Mouse (Mus musculus): ENCODE measurements around the gene Adora2a. TPM values are rescaled to one million over a fixed set of nuclear protein-coding genes. Genes with fewer than 3 reads are reported as not detected.
"Not testable (repeated sequence)": the region's sequence is repeated elsewhere in the genome, so short reads cannot be mapped to it uniquely, and the experiment has no call there.

The Adora2a gene
- total RNA-seq, 2 experiments from 2014 or later = 5.5 to 51.2 TPM

- DNase-seq (ENCODE audit: low spot score in 2 of 2) = no peak
- intact Hi-C loops (cut with DNase I) = no loop called here
Observed at GRCm38 (mm10) chr10:75337231-75337630, 20.6 kb downstream of the Adora2a start.

GRCm38 (mm10) chr10:75338852-75339251 is 22.2 kb downstream of the Adora2a start:
- no peak for DNase-seq (ENCODE audit: low spot score in 2 of 2)
- intact Hi-C loops (cut with DNase I) = no loop called here

DNA sequence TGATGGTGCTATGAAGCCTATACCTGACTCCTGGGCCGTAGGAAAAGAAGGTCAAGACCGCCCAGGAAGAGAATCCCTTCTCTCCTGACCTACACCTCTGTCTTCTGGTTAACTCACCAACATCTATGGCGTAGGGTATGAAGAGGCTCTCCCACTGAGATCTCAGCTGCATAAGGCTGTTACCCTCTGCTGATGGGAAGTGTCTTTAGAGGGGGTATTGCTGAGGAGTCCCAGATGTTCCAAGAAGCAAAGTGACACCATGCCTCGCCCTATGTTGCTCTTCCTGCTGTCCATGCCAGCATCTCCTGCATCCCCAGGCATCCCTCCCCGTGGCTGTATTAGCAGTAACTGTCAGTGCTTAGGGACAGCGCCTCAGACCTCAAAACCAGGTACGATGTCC is 22.7 kb downstream of the Adora2a start:
- intact Hi-C loops (cut with DNase I) = no loop called here

GRCm38 (mm10) chr10:75341936-75342335 is 25.3 kb downstream of the Adora2a start:
- intact Hi-C loops (cut with DNase I) = no loop called here
- no peak for DNase-seq (ENCODE audit: low spot score in 2 of 2)

More for the DNA sequence above, 22.7 kb downstream of the Adora2a start:
- no peak for DNase-seq (ENCODE audit: low spot score in 2 of 2)

GRCm38 (mm10) chr10:75344563-75344962 is 27.9 kb downstream of the Adora2a start:
- DNase-seq (ENCODE audit: low spot score in 2 of 2); intact Hi-C loops (cut with DNase I): not testable (repeated sequence)

DNA sequence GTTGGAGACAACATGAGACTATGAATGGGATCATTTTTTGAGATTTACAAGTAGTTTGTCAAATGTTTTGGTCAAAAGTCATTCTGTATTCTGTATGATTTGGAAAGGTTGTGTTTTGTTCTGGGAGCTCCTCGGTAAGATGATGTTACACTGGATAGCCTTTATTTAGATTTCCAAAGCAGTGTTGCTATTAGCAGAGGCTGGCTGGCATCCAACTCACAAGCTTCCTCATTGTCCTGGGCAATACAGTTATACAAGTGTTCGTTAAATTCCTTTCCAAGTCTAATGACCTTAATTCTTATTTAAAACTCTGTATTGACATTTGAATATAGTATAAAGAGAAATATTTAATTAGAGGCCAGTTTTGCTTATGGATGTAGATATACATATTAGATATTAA is 28.6 kb downstream of the Adora2a start:
- intact Hi-C loops (cut with DNase I) = no loop called here
- no peak for DNase-seq (ENCODE audit: low spot score in 2 of 2)

DNA sequence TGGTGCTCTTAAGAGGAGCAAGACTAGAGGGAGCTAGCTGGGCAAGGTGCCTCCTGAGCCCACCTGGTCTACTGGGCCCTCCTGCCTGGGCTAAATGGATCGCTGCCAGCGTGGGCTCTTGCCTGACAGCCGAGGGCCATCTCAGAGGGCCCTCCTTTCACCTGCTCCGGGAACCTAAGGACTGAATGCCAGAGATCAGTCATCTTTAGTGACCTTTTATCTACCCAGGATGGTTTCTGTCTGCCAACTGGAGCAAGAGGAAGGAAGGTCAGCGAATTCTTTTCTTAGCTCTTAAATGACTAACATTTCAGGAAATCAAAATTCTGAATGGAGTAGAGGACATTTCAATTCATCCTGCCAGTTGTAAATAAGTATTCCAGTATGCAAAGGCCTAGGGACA is 33.9 kb downstream of the Adora2a start:
- no peak for DNase-seq (ENCODE audit: low spot score in 2 of 2)
- intact Hi-C loops (cut with DNase I) = no loop called here

GRCm38 (mm10) chr10:75352541-75352940 is 35.9 kb downstream of the Adora2a start:
- DNase-seq (ENCODE audit: low spot score in 2 of 2) = no peak
- intact Hi-C loops (cut with DNase I) = no loop called here

GRCm38 (mm10) chr10:75353838-75354241 is 37.2 kb downstream of the Adora2a start:
- intact Hi-C loops (cut with DNase I); DNase-seq (ENCODE audit: low spot score in 2 of 2): not testable (repeated sequence)

GRCm38 (mm10) chr10:75355341-75355740 is 38.7 kb downstream of the Adora2a start:
- no peak for DNase-seq (ENCODE audit: low spot score in 2 of 2)
- intact Hi-C loops (cut with DNase I) = no loop called here

DNA sequence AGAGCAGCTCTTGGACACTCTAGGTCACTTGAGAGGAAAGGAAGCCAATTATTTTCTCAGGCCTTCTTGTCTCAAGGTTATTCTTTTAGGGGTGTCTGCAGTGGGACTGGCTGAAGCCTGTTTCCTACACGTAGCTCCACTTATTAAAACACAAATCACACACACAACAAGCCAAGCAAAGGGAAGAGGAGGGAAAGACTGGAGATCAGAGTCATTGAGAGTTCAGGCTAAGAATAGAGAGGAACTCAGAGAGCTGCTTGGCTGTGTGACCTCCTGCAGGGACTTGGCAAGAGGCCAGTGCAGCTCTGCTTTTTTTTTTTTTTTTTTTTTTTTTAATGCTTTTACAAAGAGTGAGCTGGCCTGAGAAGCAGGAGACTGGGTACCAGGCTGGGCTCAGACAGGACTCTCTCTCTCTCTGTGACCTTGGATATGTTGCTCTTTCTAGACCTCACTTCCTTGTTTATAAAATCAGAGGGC is 47.6 kb downstream of the Adora2a start:
- intact Hi-C loops (cut with DNase I) = not testable (repeated sequence)

GRCm38 (mm10) chr10:75364796-75365195 is 48.1 kb downstream of the Adora2a start:
- no peak for DNase-seq (ENCODE audit: low spot score in 2 of 2)

More for the DNA sequence above, 47.6 kb downstream of the Adora2a start:
- DNase-seq (ENCODE audit: low spot score in 2 of 2) = peak in 1 of 2 experiments; percentile 12

DNA sequence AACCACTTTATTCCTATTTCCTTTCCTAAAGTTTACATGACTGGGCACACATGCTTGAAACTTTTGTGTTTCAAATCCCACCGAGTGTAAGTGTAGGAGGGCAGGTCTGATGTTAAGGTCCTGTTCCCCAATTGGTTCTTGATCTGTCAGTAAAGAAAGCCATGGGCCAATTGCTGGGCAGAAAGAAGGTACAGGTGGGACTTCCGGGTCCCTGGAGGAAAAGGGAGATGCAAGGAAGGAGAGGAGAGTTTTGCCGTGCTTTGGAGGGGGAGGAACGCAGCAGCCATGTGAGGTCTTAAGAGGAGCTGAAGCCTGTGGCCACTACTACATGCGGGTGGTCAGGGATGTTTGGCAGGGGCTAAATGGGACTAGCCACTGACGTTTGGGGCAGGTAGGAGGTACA is 48.6 kb downstream of the Adora2a start:
- intact Hi-C loops (cut with DNase I) = no loop called here
- DNase-seq (ENCODE audit: low spot score in 2 of 2) = no peak

More at GRCm38 (mm10) chr10:75364796-75365195, 48.1 kb downstream of the Adora2a start:
- intact Hi-C loops (cut with DNase I) = no loop called here

GRCm38 (mm10) chr10:75373655-75374351 is 57.1 kb downstream of the Adora2a start:
- peak in 1 of 2 experiments; percentile 16 for DNase-seq (ENCODE audit: low spot score in 2 of 2)
- intact Hi-C loops (cut with DNase I) = loop anchor here (1.0 kb wide), 1 partner anchor 28 kb away; no protein-coding TSS in a partner anchor

DNA sequence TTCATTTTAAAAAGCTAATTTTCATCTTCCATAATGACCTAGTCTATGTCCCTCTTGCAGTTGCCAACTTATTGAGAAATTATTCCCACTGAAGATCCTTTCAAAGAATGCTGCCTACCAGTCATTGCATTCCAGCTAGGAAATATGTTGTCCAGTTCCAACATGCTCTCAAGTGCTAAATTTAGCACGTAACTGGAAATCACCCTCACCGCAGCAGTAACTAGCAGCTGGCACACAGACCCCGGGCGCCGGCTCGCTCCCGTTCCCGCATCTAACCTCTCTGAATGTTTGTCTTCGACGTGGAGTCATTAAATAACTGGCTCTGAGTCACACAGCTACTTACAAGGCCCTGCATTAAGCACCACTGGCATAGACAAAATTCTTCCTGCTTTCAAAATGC is 62.0 kb downstream of the Adora2a start:
- no peak for DNase-seq (ENCODE audit: low spot score in 2 of 2)
- intact Hi-C loops (cut with DNase I) = no loop called here

Other genes with a start within 250 kb of the Adora2a start
- gene Specc1l, start 104.8 kb upstream of the Adora2a start, total RNA-seq (2021) = 10 to 100 TPM; 38.9 to 41.4 TPM
- gene Upb1, start 84.2 kb downstream of the Adora2a start, total RNA-seq (2021) = under 1 TPM; 0.53 to 0.76 TPM
- gene Snrpd3, start 200.7 kb downstream of the Adora2a start, total RNA-seq (2021) = 10 to 100 TPM; 71.6 to 77.3 TPM
- 10 to 100 TPM; 17.4 to 20.0 TPM for gene Gucd1, start 201.1 kb downstream of the Adora2a start, total RNA-seq (2021)
- 1 to 10 TPM; 9.1 to 9.2 TPM for gene Lrrc75b, start 243.5 kb downstream of the Adora2a start, total RNA-seq (2021)
- 1 to 10 TPM; 2.2 to 4.2 TPM for gene Ggt1, start 244.7 kb downstream of the Adora2a start, total RNA-seq (2021)

Measured in left cerebral cortex, postnatal 25 days (tissue).